Mouse (Mus musculus) brain, embryonic 14.5 days (tissue): ENCODE measurements at regions not wholly inside any gene's neighbourhood (a gene's known extent, or its start where the extent isn't known, plus 50 kb on each side); places are given as distances from the start of the nearest gene placed in this dataset.

Experiments used
- CTCF ChIP-seq: fragments of 200-500 bp; IDR thresholded peaks from 2 replicates; pipeline ENCODE4 v1.5.1; 2012; ENCODE audit warnings: inconsistent platforms, mild to moderate bottlenecking, moderate library complexity, borderline replicate concordance; ENCODE audit not compliant: insufficient read depth, insufficient read length; ENCODE audit errors: extremely low read depth
- POLR2A ChIP-seq: fragments of 200-500 bp; IDR thresholded peaks from 2 replicates; pipeline ENCODE4 v1.6.1; 2012; ENCODE audit warnings: mild to moderate bottlenecking, inconsistent platforms, borderline replicate concordance; ENCODE audit not compliant: poor library complexity, insufficient read depth, insufficient read length, severe bottlenecking; ENCODE audit errors: extremely low read depth

DNA sequence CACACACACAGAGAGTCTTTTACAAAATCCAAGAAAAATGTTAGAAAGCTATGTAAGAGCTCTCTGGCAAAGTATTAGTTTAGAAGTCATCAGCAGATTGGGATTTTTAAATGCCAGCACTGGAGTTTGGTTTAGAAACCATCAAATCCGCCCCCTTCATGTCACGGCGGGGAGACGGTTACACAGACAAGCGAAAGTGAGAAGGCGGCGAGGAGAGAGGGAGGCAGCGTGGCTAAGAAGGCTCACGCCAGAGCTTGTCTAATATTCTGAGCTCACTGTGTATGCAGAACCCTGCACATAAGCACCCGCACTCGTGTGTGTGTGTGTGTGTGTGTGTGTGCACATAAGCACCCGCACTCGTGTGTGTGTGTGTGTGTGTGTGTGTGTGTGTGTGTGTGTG, 248.6 kb downstream of the Diras2 start:
- no peak for TF ChIP-seq CTCF
- TF ChIP-seq POLR2A, result no peak
